ENCODE assay signal across 10 mouse cellular contexts in genomic region chr12:3892240-3893059, GRCm38 (mm10).
DNase-seq lines count a peak whose midpoint lies in the region; ATAC-seq and TF ChIP-seq lines count a peak whose summit lies in the region.
"Had no signal": no experiment of that assay in that cellular context is flagged by ENCODE, and none has a peak within 500 bp of the region (broad histone marks: within the 10 kb centered on the region; RNA-seq: fewer than 3 reads in every experiment).

No protein-coding gene starts in this region.

- H3K4me2 ChIP-seq in heart, embryonic 16.5 days (ENCODE audit: low read depth, low read length) = peak overlapping the region; percentile 76
- H3K4me2 ChIP-seq in hindbrain, postnatal 0 days (ENCODE audit: low read depth, low read length) = peak overlapping the region; percentile 58

- peak overlapping the region; percentile 86 for H3K27ac ChIP-seq in heart, embryonic 16.5 days (ENCODE audit: low read length)
- peak overlapping the region; percentile 46; the same call in 1 of the 2 replicates for H3K27ac ChIP-seq in hindbrain, postnatal 0 days

- 16% methylated on average over 15 of the region's 15 CpGs for WGBS in heart, embryonic 16.5 days
- 13% methylated on average over 15 of the region's 15 CpGs for WGBS in hindbrain, postnatal 0 days

- peak overlapping the region; percentile 56 for H3K4me3 ChIP-seq in heart, embryonic 16.5 days (ENCODE audit: low read length)
- 0 out of 2 replicates have a peak overlapping the region, but pooled peaks have one; percentile 33 for H3K4me3 ChIP-seq in hindbrain, postnatal 0 days (ENCODE audit: low read length)
- H3K4me3 ChIP-seq: myocyte had no signal

- peaks cover 53% of the 10 kb centered on the region for H3K4me1 ChIP-seq in heart, embryonic 16.5 days (ENCODE audit: control insufficient read depth, insufficient read depth, low read length)
- H3K4me1 ChIP-seq in hindbrain, postnatal 0 days (ENCODE audit: insufficient read depth, low read length) = peaks cover 39% of the 10 kb centered on the region

- H3K9ac ChIP-seq in heart, embryonic 16.5 days (ENCODE audit: low read length) = peak overlapping the region; percentile 75
- no peak overlapping the region for H3K9ac ChIP-seq in hindbrain, postnatal 0 days (replicated peaks; ENCODE audit: low read length)

- no peaks in the 10 kb centered on the region for H3K27me3 ChIP-seq in heart, embryonic 16.5 days (ENCODE audit: control insufficient read depth, insufficient read depth, low read length)
- no peaks in the 10 kb centered on the region for H3K27me3 ChIP-seq in hindbrain, postnatal 0 days (ENCODE audit: insufficient read depth, low read length)
- H3K27me3 ChIP-seq: Patski had no signal

- no peaks in the 10 kb centered on the region for H3K9me3 ChIP-seq in heart, embryonic 16.5 days (replicated peaks; ENCODE audit: control insufficient read depth, low read length)
- H3K9me3 ChIP-seq in hindbrain, postnatal 0 days (ENCODE audit: low read length) = no peaks in the 10 kb centered on the region

- no peak for ATAC-seq in heart, embryonic 16.5 days (replicated peaks; ENCODE audit: extremely low read depth, insufficient read depth, low FRiP score)
- no peak for ATAC-seq in hindbrain, postnatal 0 days
- peak; percentile 22 for ATAC-seq in megakaryocyte-erythroid progenitor cell, adult 5-6 weeks (replicated peaks; ENCODE audit: low FRiP score, low TSS enrichment, poor library complexity, severe bottlenecking)
- ATAC-seq: Patski had no signal

- no peak for DNase-seq in heart, adult 18-20 months
- DNase-seq in embryo, embryonic 10 days (ENCODE audit: low spot score) = peak; percentile 46
- DNase-seq in hindbrain, postnatal 0 days (ENCODE audit: low spot score) = no peak
- peak; percentile 53 for DNase-seq in thymus, postnatal 14 days
- DNase-seq in MN1 (ENCODE audit: low spot score) = no peak
- DNase-seq in Muller cell, postnatal 12 days (ENCODE audit: inconsistent ontology term) = no peak

- peaks cover 19% of the 10 kb centered on the region for H3K36me3 ChIP-seq in heart, embryonic 16.5 days (ENCODE audit: control insufficient read depth, insufficient read depth)
- peaks cover 22% of the 10 kb centered on the region for H3K36me3 ChIP-seq in hindbrain, postnatal 0 days (ENCODE audit: insufficient read depth, low read length)

- no peak for TF ChIP-seq CTCF in hindbrain, postnatal 0 days (IDR thresholded peaks at IDR 0.05; ENCODE audit: low read depth)

Comparison
In these comparisons a context has a peak if more than half of its experiments do, and no peak if none do; other contexts are left out.
1. DNase-seq: peak in embryo, embryonic 10 days (single experiment) and thymus, postnatal 14 days (single experiment); none in heart, adult 18-20 months (0 of 2), hindbrain, postnatal 0 days (single experiment), MN1 (single experiment) and Muller cell, postnatal 12 days (single experiment).